ENCODE assay signal across 22 mouse cellular contexts in genomic region chr5:89728117-89728516, GRCm38 (mm10).
"Had no signal": no experiment of that assay in that cellular context is flagged by ENCODE, and none has a peak within 500 bp of the region (broad histone marks: within the 10 kb centered on the region; RNA-seq: fewer than 3 reads in every experiment).

No protein-coding gene starts in this region.

- H3K36me3 ChIP-seq: limb, embryonic 12.5 days; limb, embryonic 15.5 days; midbrain, embryonic 12.5 days; midbrain, embryonic 15.5 days; neural tube, embryonic 12.5 days; neural tube, embryonic 15.5 days had no signal

- H3K27me3 ChIP-seq: limb, embryonic 12.5 days; limb, embryonic 15.5 days; midbrain, embryonic 12.5 days; midbrain, embryonic 15.5 days; neural tube, embryonic 12.5 days; neural tube, embryonic 15.5 days had no signal

- H3K27ac ChIP-seq: limb, embryonic 12.5 days; limb, embryonic 15.5 days; liver, embryonic 14.5 days; macrophage; midbrain, embryonic 12.5 days; midbrain, embryonic 15.5 days; neural tube, embryonic 12.5 days; neural tube, embryonic 15.5 days; stomach, postnatal 0 days had no signal

- DNase-seq: kidney, postnatal 10 days; kidney, postnatal 36 days; left cerebral cortex, postnatal 4 days; liver, postnatal 0 days; lung, embryonic 14.5 days; right cerebral cortex, adult 18-20 months; right cerebral cortex, postnatal 14 days; right cerebral cortex, postnatal 4 days; thymus, adult 2 months; thymus, postnatal 14 days; thymus, postnatal 4 days had no signal

- ATAC-seq: liver, postnatal 0 days; lung, postnatal 0 days; midbrain, embryonic 15.5 days had no signal

- H3K4me1 ChIP-seq: limb, embryonic 12.5 days; limb, embryonic 15.5 days; midbrain, embryonic 12.5 days; midbrain, embryonic 15.5 days; neural tube, embryonic 12.5 days; neural tube, embryonic 15.5 days had no signal

- H3K9me3 ChIP-seq: limb, embryonic 15.5 days had no signal

- H3K4me2 ChIP-seq: limb, embryonic 12.5 days; limb, embryonic 15.5 days; liver, embryonic 11.5 days; lung, embryonic 14.5 days; midbrain, embryonic 12.5 days; midbrain, embryonic 15.5 days; neural tube, embryonic 12.5 days; neural tube, embryonic 15.5 days had no signal

- H3K4me3 ChIP-seq: limb, embryonic 12.5 days; limb, embryonic 15.5 days; midbrain, embryonic 12.5 days; midbrain, embryonic 15.5 days; neural tube, embryonic 12.5 days; neural tube, embryonic 15.5 days had no signal

- H3K9ac ChIP-seq: limb, embryonic 12.5 days; limb, embryonic 15.5 days; liver, embryonic 14.5 days; liver, postnatal 0 days; lung, embryonic 14.5 days; midbrain, embryonic 12.5 days; midbrain, embryonic 15.5 days; neural tube, embryonic 12.5 days; neural tube, embryonic 15.5 days had no signal
